Mouse (Mus musculus): Measurements from ENCODE around the gene 1500015O10Rik. TPM values are rescaled to one million over a fixed set of nuclear protein-coding genes. Genes with fewer than 3 reads are reported as not detected.

Gene 1500015O10Rik
- polyA plus RNA-seq, 1 experiment from 2014 or later, result 7.7 TPM

DNA sequence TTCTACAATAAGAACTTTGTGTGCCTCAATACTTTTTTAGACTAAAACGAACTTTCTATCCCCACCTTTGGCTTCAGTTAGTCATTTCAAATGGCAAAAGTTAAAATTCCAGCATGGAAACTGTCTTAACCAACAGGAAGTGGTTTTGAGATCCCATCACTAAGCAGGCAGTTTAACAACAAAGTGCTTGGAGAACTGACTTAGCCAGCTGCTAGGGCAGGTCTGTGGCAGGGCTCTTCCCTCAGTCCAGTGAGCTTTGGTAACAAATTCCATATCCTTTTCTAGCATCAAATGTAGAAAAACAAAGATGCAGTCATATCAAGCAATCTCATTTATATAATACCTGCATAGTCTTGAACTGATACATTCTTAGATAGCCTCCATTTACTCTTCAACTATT, 7.9 kb upstream of the 1500015O10Rik start:
- H3K4me3 ChIP-seq (replicated peaks; ENCODE audit: low read length), result no peak overlapping the region
- ATAC-seq (ENCODE audit: insufficient read depth, low FRiP score), result no peak
- H3K27ac ChIP-seq (ENCODE audit: low read length), result no peak overlapping the region
- H3K36me3 ChIP-seq (ENCODE audit: control insufficient read depth, insufficient read depth, low read length), result no peaks in the 10 kb centered on the region
- H3K9me3 ChIP-seq (replicated peaks; ENCODE audit: control insufficient read depth, low read length), result no peaks in the 10 kb centered on the region
- H3K4me2 ChIP-seq (ENCODE audit: low read depth, low read length), result no peak overlapping the region
- 70% methylated on average over 1 of the region's 1 CpGs for WGBS
- H3K27me3 ChIP-seq (ENCODE audit: control insufficient read depth, insufficient read depth, low read length), result no peaks in the 10 kb centered on the region
- no peaks in the 10 kb centered on the region for H3K4me1 ChIP-seq (ENCODE audit: control insufficient read depth, insufficient read depth, low read length)
- H3K9ac ChIP-seq (ENCODE audit: low read length), result no peak overlapping the region

DNA sequence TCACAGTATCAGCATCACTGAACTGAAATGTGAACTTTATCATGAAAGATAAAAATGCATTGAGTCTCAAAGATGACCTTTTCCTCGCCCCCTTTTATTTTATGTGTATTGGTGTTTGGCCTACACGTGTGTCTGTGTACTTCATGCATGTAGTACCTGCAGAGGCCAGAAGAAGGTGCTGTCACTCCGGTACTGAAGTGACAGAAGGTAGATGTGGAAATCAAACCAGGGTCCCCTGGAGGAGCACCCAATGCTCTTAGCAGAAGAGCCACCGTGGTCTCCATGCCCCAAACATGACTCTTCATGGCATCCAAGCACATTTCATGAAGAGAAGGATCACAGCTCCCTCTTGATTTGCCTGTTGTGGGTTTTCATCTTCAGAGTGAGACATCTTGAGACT, 1.7 kb downstream of the 1500015O10Rik start:
- 85% methylated on average over 4 of the region's 4 CpGs for WGBS
- ATAC-seq (ENCODE audit: insufficient read depth, low FRiP score), result no peak
- H3K27ac ChIP-seq (ENCODE audit: low read length), result no peak overlapping the region
- no peak overlapping the region for H3K9ac ChIP-seq (ENCODE audit: low read length)
- H3K27me3 ChIP-seq (ENCODE audit: control insufficient read depth, insufficient read depth, low read length), result no peaks in the 10 kb centered on the region
- H3K4me1 ChIP-seq (ENCODE audit: control insufficient read depth, insufficient read depth, low read length), result no peaks in the 10 kb centered on the region
- H3K4me2 ChIP-seq (ENCODE audit: low read depth, low read length), result no peak overlapping the region
- H3K4me3 ChIP-seq (replicated peaks; ENCODE audit: low read length), result no peak overlapping the region
- no peaks in the 10 kb centered on the region for H3K36me3 ChIP-seq (ENCODE audit: control insufficient read depth, insufficient read depth, low read length)
- H3K9me3 ChIP-seq (replicated peaks; ENCODE audit: control insufficient read depth, low read length), result peaks cover 4% of the 10 kb centered on the region; the same call in 1 of the 2 replicates

DNA sequence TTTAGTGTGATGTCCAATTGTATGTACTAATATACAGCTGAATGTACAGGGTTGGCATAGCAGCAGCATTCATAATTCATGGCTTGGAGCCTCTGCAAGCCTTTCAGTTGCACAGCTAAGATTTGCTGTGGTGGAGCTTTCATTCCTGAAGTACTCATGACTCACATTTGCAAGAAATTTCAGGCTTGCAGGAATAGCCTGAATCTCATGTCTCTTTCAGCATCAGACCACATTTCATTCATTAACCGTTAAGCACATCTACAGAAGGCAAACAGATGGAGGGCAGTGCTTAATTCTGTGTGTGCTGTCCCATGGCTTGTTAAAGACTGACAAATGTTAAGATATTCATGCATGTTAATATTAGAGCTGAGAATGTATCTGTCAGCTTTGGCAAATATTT, 2.3 kb downstream of the 1500015O10Rik start:
- H3K27me3 ChIP-seq (ENCODE audit: control insufficient read depth, insufficient read depth, low read length), result no peaks in the 10 kb centered on the region
- no peak overlapping the region for H3K27ac ChIP-seq (ENCODE audit: low read length)
- no peak overlapping the region for H3K4me2 ChIP-seq (ENCODE audit: low read depth, low read length)
- no peak overlapping the region for H3K4me3 ChIP-seq (replicated peaks; ENCODE audit: low read length)
- no peaks in the 10 kb centered on the region for H3K4me1 ChIP-seq (ENCODE audit: control insufficient read depth, insufficient read depth, low read length)
- H3K9me3 ChIP-seq (replicated peaks; ENCODE audit: control insufficient read depth, low read length), result peaks cover 4% of the 10 kb centered on the region; the same call in 1 of the 2 replicates
- WGBS, result 65% methylated on average over 1 of the region's 1 CpGs
- H3K9ac ChIP-seq (ENCODE audit: low read length), result no peak overlapping the region
- H3K36me3 ChIP-seq (ENCODE audit: control insufficient read depth, insufficient read depth, low read length), result no peaks in the 10 kb centered on the region
- no peak for ATAC-seq (ENCODE audit: insufficient read depth, low FRiP score)

DNA sequence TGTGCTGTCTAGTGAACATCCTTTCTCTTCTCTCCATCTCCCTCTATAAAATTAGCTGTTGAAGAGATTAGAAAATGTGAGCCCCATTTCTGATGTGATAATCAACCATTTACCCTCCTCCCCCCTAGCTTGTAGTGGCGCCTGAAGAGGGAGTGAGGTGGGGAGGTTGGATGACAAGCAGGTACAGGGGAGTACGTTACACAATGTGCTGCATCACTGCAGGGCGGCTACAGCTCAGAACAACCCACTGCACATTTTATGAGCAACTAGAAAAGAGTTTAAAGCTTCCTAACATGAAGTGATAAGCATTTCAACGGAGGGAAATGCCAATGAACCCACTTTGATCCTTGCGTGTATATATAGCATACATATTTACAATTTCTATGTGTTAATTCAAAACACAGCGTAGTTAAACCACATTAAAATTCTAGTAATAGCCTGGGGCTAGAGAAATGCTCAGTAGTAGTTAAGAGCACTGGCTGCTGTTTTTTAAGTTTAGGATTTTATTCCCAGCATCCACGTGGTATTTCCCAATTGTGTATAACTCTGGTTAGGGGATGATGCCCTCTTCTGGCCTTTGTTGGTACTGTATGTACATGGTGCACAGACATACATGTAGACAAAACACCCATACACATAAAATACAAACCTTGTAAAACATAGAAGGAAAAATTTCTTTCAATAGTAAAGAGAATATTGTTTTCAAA, 7.6 kb downstream of the 1500015O10Rik start:
- WGBS, result 70% methylated on average over 7 of the region's 7 CpGs
- Histone ChIP-seq H3K4me2 (ENCODE audit: low read depth, low read length) (no peak overlapping the region), H3K4me1 (ENCODE audit: control insufficient read depth, insufficient read depth, low read length) (no peaks in the 10 kb centered on the region), H3K36me3 (ENCODE audit: control insufficient read depth, insufficient read depth, low read length) (no peaks in the 10 kb centered on the region), H3K27me3 (ENCODE audit: control insufficient read depth, insufficient read depth, low read length) (no peaks in the 10 kb centered on the region), H3K4me3 (replicated peaks; ENCODE audit: low read length) (no peak overlapping the region), H3K27ac (ENCODE audit: low read length) (no peak overlapping the region), H3K9me3 (replicated peaks; ENCODE audit: control insufficient read depth, low read length) (peaks cover 4% of the 10 kb centered on the region; the same call in 1 of the 2 replicates), H3K9ac (ENCODE audit: low read length) (no peak overlapping the region)
- no peak for ATAC-seq (ENCODE audit: insufficient read depth, low FRiP score)

DNA sequence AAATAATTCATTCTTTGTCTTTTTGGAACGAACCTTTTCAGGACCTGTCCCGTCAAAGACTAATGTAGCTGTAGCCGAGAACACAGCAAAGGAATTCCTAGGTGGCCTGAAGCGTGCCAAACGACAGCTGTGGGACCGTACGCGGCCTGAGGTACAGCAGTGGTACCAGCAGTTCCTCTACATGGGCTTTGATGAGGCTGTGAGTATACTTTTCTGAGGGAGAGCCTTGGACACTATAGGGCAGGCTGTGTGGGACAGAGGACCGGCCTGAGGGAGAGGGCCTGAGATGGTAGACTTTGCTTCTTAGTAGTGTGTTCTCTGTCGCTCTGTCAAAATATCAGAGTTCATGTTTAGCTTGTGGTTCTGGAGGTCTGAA, 8.1 kb downstream of the 1500015O10Rik start:
- peaks cover 4% of the 10 kb centered on the region; the same call in 1 of the 2 replicates for H3K9me3 ChIP-seq (replicated peaks; ENCODE audit: control insufficient read depth, low read length)
- H3K27ac ChIP-seq (ENCODE audit: low read length), result no peak overlapping the region
- 83% methylated on average over 10 of the region's 10 CpGs for WGBS
- H3K4me3 ChIP-seq (replicated peaks; ENCODE audit: low read length), result no peak overlapping the region
- no peak overlapping the region for H3K9ac ChIP-seq (ENCODE audit: low read length)
- H3K36me3 ChIP-seq (ENCODE audit: control insufficient read depth, insufficient read depth, low read length), result no peaks in the 10 kb centered on the region
- H3K27me3 ChIP-seq (ENCODE audit: control insufficient read depth, insufficient read depth, low read length), result no peaks in the 10 kb centered on the region
- no peak overlapping the region for H3K4me2 ChIP-seq (ENCODE audit: low read depth, low read length)
- no peaks in the 10 kb centered on the region for H3K4me1 ChIP-seq (ENCODE audit: control insufficient read depth, insufficient read depth, low read length)
- no peak for ATAC-seq (ENCODE audit: insufficient read depth, low FRiP score)

DNA sequence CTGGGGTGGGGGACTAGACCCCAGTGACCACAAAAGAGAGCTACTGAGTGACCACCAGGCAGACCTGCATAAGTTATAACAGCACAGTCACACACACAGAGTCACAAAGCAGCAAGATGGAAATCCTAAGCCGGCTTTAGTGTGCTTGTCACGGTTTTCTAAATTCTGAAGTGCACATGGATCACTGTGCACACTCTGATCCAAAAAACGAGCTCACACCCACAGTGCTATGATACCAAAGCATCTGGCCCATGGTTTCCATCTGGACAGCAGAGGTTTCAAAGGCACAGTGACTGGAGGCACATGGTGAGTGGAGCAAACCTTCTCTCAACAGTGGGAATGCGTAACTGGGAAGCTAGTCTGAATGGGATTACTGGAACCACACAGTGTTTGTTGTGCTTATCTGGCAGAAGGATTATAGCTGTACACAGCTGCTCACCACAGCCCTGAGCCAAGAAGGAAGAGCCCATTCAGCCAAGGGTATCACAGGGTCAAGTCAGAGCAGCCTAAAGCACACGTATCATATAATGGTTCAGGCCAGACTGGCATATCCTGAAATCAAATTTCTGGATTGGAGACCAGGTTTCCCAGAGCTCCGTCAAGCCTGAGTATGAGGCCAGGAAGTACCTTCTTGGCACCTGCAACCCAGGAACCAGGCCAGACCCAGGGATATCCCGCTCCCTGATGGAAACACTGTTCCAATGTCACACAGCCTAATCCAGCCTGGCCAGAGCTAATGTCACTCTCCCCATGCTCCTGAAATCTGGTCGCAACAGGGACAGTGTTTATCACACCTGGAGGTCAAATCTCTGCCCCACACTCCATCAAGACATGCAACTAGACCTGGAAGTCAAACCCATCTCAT, 24.3 kb downstream of the 1500015O10Rik start:
- no peak for ATAC-seq (ENCODE audit: insufficient read depth, low FRiP score)
- 84% methylated on average over 8 of the region's 8 CpGs for WGBS
- H3K36me3 ChIP-seq (ENCODE audit: control insufficient read depth, insufficient read depth, low read length), result no peaks in the 10 kb centered on the region
- no peaks in the 10 kb centered on the region for H3K4me1 ChIP-seq (ENCODE audit: control insufficient read depth, insufficient read depth, low read length)
- no peaks in the 10 kb centered on the region for H3K27me3 ChIP-seq (ENCODE audit: control insufficient read depth, insufficient read depth, low read length)
- no peak overlapping the region for H3K9ac ChIP-seq (ENCODE audit: low read length)
- H3K4me2 ChIP-seq (ENCODE audit: low read depth, low read length), result no peak overlapping the region
- H3K4me3 ChIP-seq (replicated peaks; ENCODE audit: low read length), result no peak overlapping the region
- no peaks in the 10 kb centered on the region for H3K9me3 ChIP-seq (replicated peaks; ENCODE audit: control insufficient read depth, low read length)
- no peak overlapping the region for H3K27ac ChIP-seq (ENCODE audit: low read length)

DNA sequence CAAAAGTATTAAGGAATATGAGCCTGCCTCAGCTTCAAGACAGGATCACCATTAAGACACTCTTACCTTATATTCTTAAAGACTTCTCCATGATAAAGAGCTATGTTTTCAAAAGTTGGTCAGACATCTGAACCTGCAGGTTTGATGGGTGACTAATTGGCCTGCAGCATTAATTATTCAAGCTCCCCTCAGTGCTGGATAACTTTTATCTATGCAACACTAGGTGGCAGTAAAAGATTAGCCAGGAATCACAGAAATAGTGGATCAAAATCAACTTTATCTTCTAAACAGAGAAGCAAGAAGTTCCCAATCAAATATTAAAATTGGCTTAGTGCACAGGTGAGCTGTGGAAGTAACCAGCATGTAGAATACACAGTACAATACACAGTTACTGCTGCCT, 29.7 kb downstream of the 1500015O10Rik start:
- no peak for ATAC-seq (ENCODE audit: insufficient read depth, low FRiP score)
- H3K4me3 ChIP-seq (replicated peaks; ENCODE audit: low read length), result no peak overlapping the region
- no peaks in the 10 kb centered on the region for H3K9me3 ChIP-seq (replicated peaks; ENCODE audit: control insufficient read depth, low read length)
- no peaks in the 10 kb centered on the region for H3K4me1 ChIP-seq (ENCODE audit: control insufficient read depth, insufficient read depth, low read length)
- no peak overlapping the region for H3K27ac ChIP-seq (ENCODE audit: low read length)
- H3K9ac ChIP-seq (ENCODE audit: low read length), result no peak overlapping the region
- no peaks in the 10 kb centered on the region for H3K27me3 ChIP-seq (ENCODE audit: control insufficient read depth, insufficient read depth, low read length)
- no peak overlapping the region for H3K4me2 ChIP-seq (ENCODE audit: low read depth, low read length)
- H3K36me3 ChIP-seq (ENCODE audit: control insufficient read depth, insufficient read depth, low read length), result no peaks in the 10 kb centered on the region

DNA sequence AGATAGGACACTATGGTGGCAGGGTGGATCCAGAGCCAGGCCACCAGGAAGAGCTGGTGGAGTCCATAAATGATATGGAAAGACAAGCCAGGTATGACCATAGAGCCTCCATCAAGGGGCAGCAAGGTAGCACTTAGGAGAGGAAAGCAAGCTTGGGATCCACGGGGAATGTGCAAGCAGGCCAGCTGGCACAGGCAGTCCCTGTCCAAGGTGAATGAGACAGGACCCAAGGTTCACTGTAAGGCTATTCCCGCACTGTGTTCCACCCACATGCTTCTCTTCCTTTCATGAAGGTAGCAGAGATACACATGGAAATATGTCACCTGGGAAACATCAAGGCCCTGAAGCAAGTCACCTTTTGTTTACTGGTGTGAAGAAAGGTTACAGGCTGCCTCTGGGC, 34.1 kb downstream of the 1500015O10Rik start:
- Histone ChIP-seq H3K9me3 (replicated peaks; ENCODE audit: control insufficient read depth, low read length) (no peaks in the 10 kb centered on the region), H3K4me1 (ENCODE audit: control insufficient read depth, insufficient read depth, low read length) (no peaks in the 10 kb centered on the region), H3K27ac (ENCODE audit: low read length) (no peak overlapping the region), H3K4me3 (replicated peaks; ENCODE audit: low read length) (no peak overlapping the region), H3K9ac (ENCODE audit: low read length) (no peak overlapping the region), H3K27me3 (ENCODE audit: control insufficient read depth, insufficient read depth, low read length) (no peaks in the 10 kb centered on the region), H3K36me3 (ENCODE audit: control insufficient read depth, insufficient read depth, low read length) (no peaks in the 10 kb centered on the region), H3K4me2 (ENCODE audit: low read depth, low read length) (no peak overlapping the region)
- 93% methylated on average over 2 of the region's 2 CpGs for WGBS
- ATAC-seq (ENCODE audit: insufficient read depth, low FRiP score), result no peak

DNA sequence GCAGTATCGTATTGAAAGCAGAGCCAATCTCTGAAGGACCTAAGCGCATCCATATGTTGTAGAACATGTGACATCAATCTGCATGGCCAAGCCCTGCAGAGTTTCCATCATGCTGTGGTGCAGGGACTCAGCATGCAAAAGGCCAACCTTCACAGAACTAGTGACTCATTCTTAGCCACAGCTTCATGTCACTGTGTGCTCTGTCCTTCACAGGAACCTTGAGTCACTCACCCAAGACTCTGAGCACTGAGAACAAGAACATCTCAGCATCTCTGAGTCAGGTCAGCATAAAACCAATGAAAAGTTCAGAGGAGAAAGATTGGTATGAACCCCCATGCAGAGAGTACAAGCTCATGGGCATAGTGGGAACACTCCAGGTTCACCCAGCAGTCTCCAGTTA, 35.9 kb downstream of the 1500015O10Rik start:
- no peak overlapping the region for H3K4me2 ChIP-seq (ENCODE audit: low read depth, low read length)
- H3K27me3 ChIP-seq (ENCODE audit: control insufficient read depth, insufficient read depth, low read length), result no peaks in the 10 kb centered on the region
- no peak overlapping the region for H3K27ac ChIP-seq (ENCODE audit: low read length)
- H3K36me3 ChIP-seq (ENCODE audit: control insufficient read depth, insufficient read depth, low read length), result no peaks in the 10 kb centered on the region
- H3K4me3 ChIP-seq (replicated peaks; ENCODE audit: low read length), result no peak overlapping the region
- H3K4me1 ChIP-seq (ENCODE audit: control insufficient read depth, insufficient read depth, low read length), result no peaks in the 10 kb centered on the region
- no peaks in the 10 kb centered on the region for H3K9me3 ChIP-seq (replicated peaks; ENCODE audit: control insufficient read depth, low read length)
- WGBS, result 98% methylated on average over 2 of the region's 2 CpGs
- H3K9ac ChIP-seq (ENCODE audit: low read length), result no peak overlapping the region
- ATAC-seq (ENCODE audit: insufficient read depth, low FRiP score), result no peak

Measured in stomach, embryonic 16.5 days (tissue).